Mouse (Mus musculus) limb, embryonic 11.5 days (tissue): ENCODE data around the gene Tm4sf20. TPM values are rescaled to one million over a fixed set of nuclear protein-coding genes. Genes with fewer than 3 reads are reported as not detected.

Source experiments
- ATAC-seq: fragments of 200-750 bp; cut with Nextera tagmentation; 2 replicates; pipeline ENCODE4 v1.8.0; 2017; ENCODE audit warnings: low read depth; ENCODE audit not compliant: insufficient number of reproducible peaks, low FRiP score, low TSS enrichment
- DNase-seq: peaks from one replicate; pipeline ENCODE4 v3.0.0-alpha.2; 2015; ENCODE audit warnings: low spot score
- H3K27ac ChIP-seq: fragments of 300-500 bp; sonication (generic); replicated peaks from 2 replicates; pipeline ENCODE4 v1.5.1; 2014; ENCODE audit warnings: low read depth, mild to moderate bottlenecking, low read length
- H3K27me3 ChIP-seq: fragments of 300-500 bp; sonication (generic); 2 replicates; pipeline ENCODE4 v1.6.1; 2014; ENCODE audit warnings: mild to moderate bottlenecking, low read length, mixed read lengths; ENCODE audit not compliant: control insufficient read depth, insufficient read depth
- H3K36me3 ChIP-seq: fragments of 300-500 bp; sonication (generic); 2 replicates; pipeline ENCODE4 v1.6.1; 2014; ENCODE audit warnings: mild to moderate bottlenecking, low read length, moderate library complexity, mixed read lengths; ENCODE audit not compliant: control insufficient read depth, insufficient read depth
- H3K4me1 ChIP-seq: fragments of 300-500 bp; sonication (generic); 2 replicates; pipeline ENCODE4 v1.6.1; 2014; ENCODE audit warnings: low read length, mixed read lengths; ENCODE audit not compliant: control insufficient read depth, insufficient read depth
- H3K4me2 ChIP-seq: fragments of 300-500 bp; sonication (generic); 2 replicates; pipeline ENCODE4 v1.6.1; 2014; ENCODE audit warnings: low read depth, mild to moderate bottlenecking, moderate library complexity; ENCODE audit not compliant: severe bottlenecking
- H3K4me3 ChIP-seq: fragments of 300-500 bp; sonication (generic); 2 replicates; pipeline ENCODE4 v1.5.1; 2014; ENCODE audit warnings: low read depth, low read length
- H3K9ac ChIP-seq: fragments of 300-500 bp; sonication (generic); 2 replicates; pipeline ENCODE4 v1.6.1; 2014; ENCODE audit warnings: mild to moderate bottlenecking, low read length
- H3K9me3 ChIP-seq: fragments of 300-500 bp; sonication (generic); 2 replicates; pipeline ENCODE4 v1.6.1; 2016; ENCODE audit warnings: low read length; ENCODE audit not compliant: control insufficient read depth
- WGBS: fragments of 180-500 bp; shearing (Covaris S2); extraction: QIAGEN DNeasy Blood & Tissue Kit; methylation state at CpG from one replicate; pipeline ENCODE4 v1.1.7; 2014; 5-methylcytosine and 5-hydroxymethylcytosine counted together
- polyA plus RNA-seq: library from polyadenylated mRNA; unstranded; fragments of >200 nt; fragmentation: Nextera tagmentation; extraction: Ambion mirVana; gene quantifications from 2 replicates; pipeline ENCODE4 v1.2.1, GENCODE M21; 2014

Tm4sf20 gene
- polyA plus RNA-seq: not detected in 2 replicates

DNA sequence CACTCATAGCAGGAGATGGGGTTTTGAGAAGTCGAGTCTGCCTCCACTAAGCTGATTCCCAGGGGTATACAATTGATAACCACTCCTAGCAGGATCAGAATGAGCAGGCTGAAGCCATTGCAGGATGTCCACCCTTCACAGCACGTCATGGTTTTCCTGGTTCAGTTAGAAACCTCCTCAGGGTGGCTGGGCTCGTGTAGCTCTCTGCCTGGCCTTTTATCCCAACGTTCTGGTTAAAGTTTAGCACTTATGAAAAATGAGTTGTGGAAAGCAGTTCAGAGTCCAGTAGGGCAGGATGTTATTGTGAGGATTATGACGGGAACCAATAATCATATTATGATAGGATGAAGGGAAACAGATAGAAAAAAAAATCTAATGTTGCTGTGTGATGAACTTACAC is at the start of gene Tm4sf20:
Gene Tm4sf20 (minus strand): TSS at position 193 of the 400 bp plus-strand sequence.
- ATAC-seq (no peak), DNase-seq (no peak)
- Histone ChIP-seq H3K4me1 (no peaks in the 10 kb centered on the region), H3K4me3 (no peak within 1 kb of the TSS), H3K27ac (no peak within 1 kb of the TSS), H3K27me3 (no peaks in the 10 kb centered on the region), H3K9me3 (no peaks in the 10 kb centered on the region), H3K9ac (no peak within 1 kb of the TSS), H3K4me2 (no peak within 1 kb of the TSS), H3K36me3 (no peaks in the 10 kb centered on the region)
- WGBS: 82% methylated on average over 5 of the region's 5 CpGs

DNA sequence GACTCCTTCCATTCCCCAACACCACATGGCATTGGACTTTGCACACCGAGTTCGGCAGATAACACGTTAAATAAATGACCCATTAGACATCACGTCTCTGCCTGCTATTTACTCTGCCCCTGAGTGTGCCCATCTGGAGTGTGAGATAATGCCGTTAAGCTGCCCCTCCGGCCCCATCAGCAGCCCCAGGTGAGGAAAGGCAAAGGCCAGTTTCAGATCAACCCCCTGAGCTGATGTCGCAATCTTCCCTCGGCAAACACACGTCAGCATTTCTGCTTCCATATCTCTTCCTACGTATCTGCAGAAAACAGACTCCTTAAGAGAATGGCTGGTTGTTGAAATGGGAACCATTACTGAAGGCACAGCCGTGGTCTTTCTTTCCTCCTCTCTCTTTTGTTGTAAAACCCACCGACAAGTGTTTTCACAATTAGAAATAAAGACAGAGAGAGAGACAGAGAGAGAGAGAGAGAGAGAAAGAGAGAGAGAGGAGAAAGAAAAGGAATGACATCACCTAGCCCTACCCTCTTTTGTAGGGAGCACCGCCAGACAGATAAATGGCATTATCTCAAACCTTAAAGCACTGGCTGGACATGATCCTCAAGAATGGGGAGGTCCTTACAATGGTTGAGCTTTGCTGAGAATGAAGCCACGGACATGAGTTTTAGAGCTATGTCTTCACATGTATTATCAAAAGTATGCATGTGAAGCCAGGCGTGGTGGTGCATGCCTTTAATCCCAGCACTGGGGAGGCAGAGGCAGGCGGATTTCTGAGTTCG is 47.9 kb upstream of the Tm4sf20 start:
- DNase-seq (no peak), ATAC-seq (no peak)
- Histone ChIP-seq H3K9ac (no peak overlapping the region), H3K36me3 (no peaks in the 10 kb centered on the region), H3K27ac (no peak overlapping the region), H3K27me3 (no peaks in the 10 kb centered on the region), H3K4me2 (no peak overlapping the region), H3K4me3 (no peak overlapping the region), H3K9me3 (no peaks in the 10 kb centered on the region), H3K4me1 (no peaks in the 10 kb centered on the region)
- 80% methylated on average over 17 of the region's 17 CpGs for WGBS

DNA sequence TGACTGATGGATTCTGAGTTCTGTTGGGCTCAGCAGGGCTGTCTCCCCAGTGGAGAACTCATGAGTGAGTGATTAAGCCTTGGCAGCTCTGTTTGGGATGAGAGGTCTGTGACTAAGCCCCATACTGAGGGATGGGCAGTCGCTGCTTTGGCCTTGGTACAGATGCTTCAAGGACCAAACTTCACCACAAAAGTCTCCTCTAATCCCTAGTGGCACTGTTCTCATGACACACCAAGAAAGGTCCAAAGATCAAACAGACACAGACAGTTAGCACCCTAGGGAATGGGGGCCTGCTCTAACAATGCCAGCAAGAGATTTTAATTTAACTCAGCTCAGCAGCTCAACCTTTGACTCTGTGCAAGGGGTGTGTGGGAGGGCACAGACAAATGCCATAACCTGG is 43.5 kb upstream of the Tm4sf20 start:
- Histone ChIP-seq H3K4me1 (no peaks in the 10 kb centered on the region), H3K27me3 (no peaks in the 10 kb centered on the region), H3K4me3 (no peak overlapping the region), H3K9me3 (no peaks in the 10 kb centered on the region), H3K36me3 (no peaks in the 10 kb centered on the region), H3K27ac (no peak overlapping the region), H3K9ac (no peak overlapping the region), H3K4me2 (no peak overlapping the region)
- WGBS: 68% methylated on average over 1 of the region's 1 CpGs
- DNase-seq: no peak
- ATAC-seq: no peak

DNA sequence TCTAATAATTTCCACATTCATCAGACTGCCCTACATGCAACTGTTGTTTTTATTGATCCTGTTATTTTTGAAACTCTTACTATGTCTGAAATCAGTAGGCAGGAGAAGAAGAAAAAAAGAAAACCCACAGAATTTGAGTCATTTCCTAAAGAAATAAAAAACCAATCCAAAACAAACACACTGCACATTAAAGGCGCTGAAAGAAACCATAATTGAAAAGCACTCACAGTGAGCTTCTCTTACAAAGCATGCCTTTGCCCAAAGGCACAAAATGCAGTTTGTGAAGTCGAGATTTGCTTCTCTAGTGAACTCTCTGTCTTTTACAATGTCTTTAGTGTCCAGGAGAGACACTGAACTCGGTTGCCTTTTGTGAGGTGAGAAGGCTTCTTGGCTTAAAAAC is 40.3 kb upstream of the Tm4sf20 start:
- Histone ChIP-seq H3K9ac (no peak overlapping the region), H3K4me2 (no peak overlapping the region), H3K4me1 (no peaks in the 10 kb centered on the region), H3K27me3 (no peaks in the 10 kb centered on the region), H3K4me3 (no peak overlapping the region), H3K36me3 (no peaks in the 10 kb centered on the region), H3K27ac (no peak overlapping the region), H3K9me3 (no peaks in the 10 kb centered on the region)
- DNase-seq: no peak
- WGBS: 75% methylated on average over 3 of the region's 3 CpGs
- ATAC-seq: no peak

GRCm38 (mm10) chr1:82807206-82807605 is 38.9 kb upstream of the Tm4sf20 start:
- Histone ChIP-seq H3K4me2 (no peak overlapping the region), H3K9me3 (no peaks in the 10 kb centered on the region), H3K36me3 (no peaks in the 10 kb centered on the region), H3K4me1 (no peaks in the 10 kb centered on the region), H3K4me3 (no peak overlapping the region), H3K27ac (no peak overlapping the region), H3K27me3 (no peaks in the 10 kb centered on the region), H3K9ac (no peak overlapping the region)
- DNase-seq (no peak), ATAC-seq (no peak)
- WGBS: 83% methylated on average over 7 of the region's 7 CpGs

DNA sequence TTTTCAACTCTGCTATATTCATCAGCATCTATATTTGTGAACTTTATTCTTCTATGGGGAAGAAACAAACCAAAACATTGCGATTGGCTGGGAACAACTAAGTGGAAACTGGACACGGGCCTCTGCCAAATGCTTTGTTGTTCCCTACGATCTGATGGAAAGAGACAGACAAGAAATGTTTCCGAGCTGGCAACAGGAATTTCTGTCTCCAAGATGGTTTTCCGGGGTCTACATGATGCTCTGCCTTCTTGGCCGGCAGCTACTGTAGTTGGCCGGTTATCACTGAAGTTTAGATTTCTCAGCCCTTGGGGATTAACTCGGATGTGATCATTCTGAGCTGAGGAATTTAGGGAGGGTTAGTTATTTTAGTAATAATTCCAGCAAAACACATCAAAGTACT is 38.1 kb upstream of the Tm4sf20 start:
- Histone ChIP-seq H3K27me3 (no peaks in the 10 kb centered on the region), H3K4me3 (no peak overlapping the region), H3K9ac (no peak overlapping the region), H3K4me1 (no peaks in the 10 kb centered on the region), H3K36me3 (no peaks in the 10 kb centered on the region), H3K9me3 (no peaks in the 10 kb centered on the region), H3K27ac (no peak overlapping the region), H3K4me2 (no peak overlapping the region)
- DNase-seq (no peak), ATAC-seq (no peak)
- 93% methylated on average over 8 of the region's 8 CpGs for WGBS

DNA sequence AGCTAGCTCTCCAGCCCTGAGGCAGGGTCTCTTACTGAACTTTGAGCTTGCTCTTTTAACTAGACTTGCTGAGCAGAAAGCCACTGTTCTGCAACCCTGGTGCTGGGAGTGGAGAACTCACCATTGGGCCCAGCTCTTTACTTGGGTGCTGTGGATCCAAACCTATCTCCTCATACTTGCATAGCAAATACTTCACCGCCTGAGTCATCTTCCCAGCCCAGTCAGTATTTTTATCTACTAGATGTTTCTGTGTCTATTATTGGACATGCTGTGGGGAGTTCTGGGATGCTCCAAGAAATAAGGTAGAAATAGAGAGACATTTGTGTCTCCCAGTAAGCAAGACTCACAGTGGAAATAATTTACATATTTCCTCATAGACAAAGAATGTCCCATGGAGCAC is 35.8 kb upstream of the Tm4sf20 start:
- DNase-seq (no peak), ATAC-seq (no peak)
- Histone ChIP-seq H3K9ac (no peak overlapping the region), H3K9me3 (no peaks in the 10 kb centered on the region), H3K36me3 (no peaks in the 10 kb centered on the region), H3K4me3 (no peak overlapping the region), H3K27me3 (no peaks in the 10 kb centered on the region), H3K4me1 (no peaks in the 10 kb centered on the region), H3K4me2 (no peak overlapping the region), H3K27ac (no peak overlapping the region)
- 87% methylated on average over 1 of the region's 1 CpGs for WGBS

DNA sequence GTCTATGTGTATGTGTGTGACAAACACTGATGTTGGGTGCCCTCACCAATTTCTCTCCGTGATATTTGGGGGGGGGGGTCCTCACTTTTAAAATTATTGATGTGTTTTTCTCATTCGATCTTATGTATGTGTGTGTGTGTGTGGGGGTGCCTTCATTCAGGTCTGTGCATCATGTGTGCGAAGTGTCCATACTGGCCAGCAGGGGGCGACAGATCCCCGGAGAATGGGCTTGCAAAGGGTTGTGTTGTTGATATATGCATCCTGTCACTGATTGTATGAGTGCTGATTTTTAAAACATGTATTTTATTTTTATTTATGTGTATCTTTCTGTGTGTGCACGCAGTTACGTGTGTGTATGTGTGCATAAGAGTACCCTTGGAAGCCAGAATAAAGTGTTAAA is 35.3 kb upstream of the Tm4sf20 start:
- no peaks in the 10 kb centered on the region for H3K36me3 ChIP-seq
- H3K4me1 ChIP-seq: no peaks in the 10 kb centered on the region
- DNase-seq (no peak), ATAC-seq (no peak)
- no peak overlapping the region for H3K4me2 ChIP-seq
- no peaks in the 10 kb centered on the region for H3K27me3 ChIP-seq
- no peak overlapping the region for H3K9ac ChIP-seq
- H3K4me3 ChIP-seq: no peak overlapping the region
- 74% methylated on average over 7 of the region's 7 CpGs for WGBS
- H3K27ac ChIP-seq: no peak overlapping the region
- H3K9me3 ChIP-seq: no peaks in the 10 kb centered on the region
